Mouse (Mus musculus) MEL (cell line): Measurements from ENCODE around the gene Prkcb. TPM values are rescaled to one million over a fixed set of nuclear protein-coding genes. Genes with fewer than 3 reads are reported as not detected.

Experiments
- DNase-seq: peaks from one replicate; pipeline ENCODE4 v3.0.0; 2011; ENCODE audit warnings: low read depth, low spot score
- H3K27ac ChIP-seq: 2 replicates; pipeline ENCODE4 v1.5.1; 2012; ENCODE audit warnings: low read depth, mild to moderate bottlenecking, control low read depth, low read length, moderate library complexity; ENCODE audit not compliant: control insufficient read depth
- H3K27me3 ChIP-seq, 2 experiments: fragments of 150-350 bp in 1 of 2; sonication (generic) in 1 of 2; 2 replicates each; pipeline ENCODE4 v1.6.1; 2012; ENCODE audit warnings: low read length in 2 of 2, mild to moderate bottlenecking in 2 of 2, improper control_type of control experiment in 1 of 2, moderate library complexity in 1 of 2; ENCODE audit not compliant: insufficient read depth in 2 of 2, control insufficient read depth in 1 of 2
- H3K36me3 ChIP-seq, 2 experiments: 2 replicates each; pipeline ENCODE4 v1.6.1; 2012 to 2014; ENCODE audit warnings: low read length in 2 of 2, improper control_type of control experiment in 1 of 2, inconsistent platforms in 1 of 2, mild to moderate bottlenecking in 1 of 2; ENCODE audit not compliant: insufficient read depth in 2 of 2, control insufficient read depth in 1 of 2
- H3K4me1 ChIP-seq, 2 experiments: fragments of 150-350 bp in 1 of 2; sonication (generic) in 1 of 2; 2 replicates each; pipeline ENCODE4 v1.6.1; 2012; ENCODE audit warnings: low read length in 2 of 2, improper control_type of control experiment in 1 of 2, mild to moderate bottlenecking in 1 of 2; ENCODE audit not compliant: insufficient read depth in 2 of 2, control insufficient read depth in 1 of 2
- H3K4me3 ChIP-seq, 2 experiments: fragments of 150-350 bp in 1 of 2; sonication (generic) in 1 of 2; 2 replicates each; pipeline ENCODE4 v1.5.1; 2012; ENCODE audit warnings: low read depth in 2 of 2, low read length in 2 of 2, mild to moderate bottlenecking in 2 of 2, moderate library complexity in 2 of 2, control low read depth in 1 of 2, improper control_type of control experiment in 1 of 2; ENCODE audit not compliant: control insufficient read depth in 1 of 2, insufficient read depth in 1 of 2
- H3K79me2 ChIP-seq: 2 replicates; pipeline ENCODE4 v1.6.1; 2012; ENCODE audit warnings: mild to moderate bottlenecking, low read length, moderate library complexity; ENCODE audit not compliant: control insufficient read depth, poor library complexity, insufficient read depth
- H3K9ac ChIP-seq: 2 replicates; pipeline ENCODE4 v1.6.1; 2012; ENCODE audit warnings: low read depth, mild to moderate bottlenecking, control low read depth, low read length, moderate library complexity; ENCODE audit not compliant: control insufficient read depth, poor library complexity, severe bottlenecking
- H3K9me3 ChIP-seq: fragments of 150-350 bp; sonication (generic); replicated peaks from 2 replicates; pipeline ENCODE4 v1.6.1; 2012; ENCODE audit warnings: mild to moderate bottlenecking, low read length, improper control_type of control experiment, moderate library complexity; ENCODE audit not compliant: insufficient read depth
- E2F4 ChIP-seq: IDR thresholded peaks from 2 replicates; pipeline ENCODE4 v1.6.1; 2011; ENCODE audit warnings: low read depth, low read length, improper control_type of control experiment, borderline replicate concordance
- ELF1 ChIP-seq: IDR thresholded peaks from 2 replicates; pipeline ENCODE4 v1.6.1; 2014; ENCODE audit warnings: low read depth, mild to moderate bottlenecking, inconsistent platforms, low read length, improper control_type of control experiment, moderate library complexity
- GABPA ChIP-seq: IDR thresholded peaks from 2 replicates; pipeline ENCODE4 v1.6.1; 2012; ENCODE audit warnings: low read depth, mild to moderate bottlenecking, inconsistent platforms, low read length, improper control_type of control experiment, moderate library complexity
- GATA1 ChIP-seq: IDR thresholded peaks from 2 replicates; pipeline ENCODE4 v1.6.1; 2011; ENCODE audit warnings: low read depth, low read length, improper control_type of control experiment
- JUND ChIP-seq: IDR thresholded peaks from 2 replicates; pipeline ENCODE4 v1.6.1; 2011; ENCODE audit warnings: low read depth, mild to moderate bottlenecking, improper control_type of control experiment, low read length
- KAT2A ChIP-seq: conservative IDR thresholded peaks from 2 replicates; pipeline ENCODE4 v1.6.1; 2012; ENCODE audit warnings: low read depth, low read length, improper control_type of control experiment, inconsistent platforms
- MAX ChIP-seq: IDR thresholded peaks from 2 replicates; pipeline ENCODE4 v1.6.1; 2011; ENCODE audit warnings: low read length, improper control_type of control experiment
- MAZ ChIP-seq: IDR thresholded peaks from 2 replicates; pipeline ENCODE4 v1.6.1; 2012; ENCODE audit warnings: low read depth, mild to moderate bottlenecking, inconsistent platforms, low read length, improper control_type of control experiment
- MEF2A ChIP-seq: IDR thresholded peaks from 2 replicates; pipeline ENCODE4 v1.6.1; 2014; ENCODE audit warnings: low read depth, mild to moderate bottlenecking, inconsistent platforms, low read length, improper control_type of control experiment; ENCODE audit not compliant: poor library complexity, insufficient replicate concordance, severe bottlenecking; ENCODE audit errors: extremely low read depth
- MYC ChIP-seq: IDR thresholded peaks from 2 replicates; pipeline ENCODE4 v1.6.1; 2011; ENCODE audit warnings: low read depth, mild to moderate bottlenecking, low read length, improper control_type of control experiment, moderate library complexity
- NELFE ChIP-seq: IDR thresholded peaks from 2 replicates; pipeline ENCODE4 v1.6.1; 2011; ENCODE audit warnings: low read depth, low read length, improper control_type of control experiment
- POLR2A ChIP-seq, 2 experiments: IDR thresholded peaks; 2 replicates each; pipeline ENCODE4 v1.6.1; 2011 to 2012; ENCODE audit warnings: low read length in 2 of 2, mild to moderate bottlenecking in 2 of 2, control low read depth in 1 of 2, improper control_type of control experiment in 1 of 2, low read depth in 1 of 2, moderate library complexity in 1 of 2; ENCODE audit not compliant: control insufficient read depth in 1 of 2, insufficient read depth in 1 of 2, poor library complexity in 1 of 2
- POLR2AphosphoS2 ChIP-seq: IDR thresholded peaks from 2 replicates; pipeline ENCODE4 v1.6.1; 2011; ENCODE audit warnings: low read length, improper control_type of control experiment
- POLR2AphosphoS5 ChIP-seq: IDR thresholded peaks from 2 replicates; pipeline ENCODE4 v1.6.1; 2012; ENCODE audit warnings: low read depth, borderline replicate concordance, mild to moderate bottlenecking, inconsistent platforms, low read length, moderate library complexity, mixed read lengths
- RAD21 ChIP-seq: IDR thresholded peaks from 2 replicates; pipeline ENCODE4 v1.6.1; 2011; ENCODE audit warnings: mild to moderate bottlenecking, low read depth, low read length, improper control_type of control experiment
- RCOR1 ChIP-seq: IDR thresholded peaks from 2 replicates; pipeline ENCODE4 v1.6.1; 2012; ENCODE audit warnings: low read depth, mild to moderate bottlenecking, inconsistent platforms, low read length, improper control_type of control experiment
- SIN3A ChIP-seq: IDR thresholded peaks from 2 replicates; pipeline ENCODE4 v1.6.1; 2012; ENCODE audit warnings: low read length, improper control_type of control experiment, inconsistent platforms
- SMC3 ChIP-seq: IDR thresholded peaks from 2 replicates; pipeline ENCODE4 v1.6.1; 2011; ENCODE audit warnings: low read depth, low read length, improper control_type of control experiment
- TAL1 ChIP-seq: IDR thresholded peaks from 2 replicates; pipeline ENCODE4 v1.6.1; 2012; ENCODE audit warnings: mild to moderate bottlenecking, inconsistent platforms, low read length, moderate library complexity, mixed read lengths
- TBP ChIP-seq: IDR thresholded peaks from 2 replicates; pipeline ENCODE4 v1.8.0; 2011; ENCODE audit warnings: low read depth, low read length, improper control_type of control experiment
- TCF12 ChIP-seq: IDR thresholded peaks from 2 replicates; pipeline ENCODE4 v1.6.1; 2014; ENCODE audit warnings: low read depth, mild to moderate bottlenecking, inconsistent platforms, low read length, improper control_type of control experiment, moderate library complexity
- USF1 ChIP-seq: IDR thresholded peaks from 2 replicates; pipeline ENCODE4 v1.6.1; 2014; ENCODE audit warnings: low read depth, mild to moderate bottlenecking, inconsistent platforms, low read length, improper control_type of control experiment, moderate library complexity
- USF2 ChIP-seq, 2 experiments: IDR thresholded peaks; 2 replicates each; pipeline ENCODE4 v1.6.1; 2011 to 2012; ENCODE audit warnings: improper control_type of control experiment in 2 of 2, low read length in 2 of 2, borderline replicate concordance in 1 of 2, inconsistent platforms in 1 of 2, low read depth in 1 of 2, mild to moderate bottlenecking in 1 of 2; ENCODE audit not compliant: insufficient read depth in 1 of 2
- ZC3H11A ChIP-seq: IDR thresholded peaks from 2 replicates; pipeline ENCODE4 v1.6.1; 2012; ENCODE audit warnings: low read depth, mild to moderate bottlenecking, inconsistent platforms, low read length, improper control_type of control experiment
- ZKSCAN1 ChIP-seq: IDR thresholded peaks from 2 replicates; pipeline ENCODE4 v1.6.1; 2012; ENCODE audit warnings: low read depth, mild to moderate bottlenecking, inconsistent platforms, low read length, improper control_type of control experiment, moderate library complexity
- ZMIZ1 ChIP-seq: IDR thresholded peaks from 2 replicates; pipeline ENCODE4 v1.6.1; 2012; ENCODE audit warnings: low read depth, mild to moderate bottlenecking, inconsistent platforms, low read length, improper control_type of control experiment, moderate library complexity
- ZNF384 ChIP-seq: IDR thresholded peaks from 2 replicates; pipeline ENCODE4 v1.6.1; 2012; ENCODE audit warnings: low read depth, mild to moderate bottlenecking, inconsistent platforms, low read length, improper control_type of control experiment
- polyA plus RNA-seq, 2 experiments: library from polyadenylated mRNA; stranded (reverse) in 1 of 2; unstranded in 1 of 2; fragments of >175 nt in 1 of 2; fragments of >200 nt in 1 of 2; gene quantifications; 2 replicates each; pipeline versions ENCODE4 v1.2.1 to v1.2.4; 2012; ENCODE audit warnings: low replicate concordance in 2 of 2, low read depth in 1 of 2; ENCODE audit not compliant: insufficient read length in 2 of 2, insufficient read depth in 1 of 2, missing spikeins in 1 of 2
- total RNA-seq: library from RNA; depleted of rRNA; stranded (reverse); fragments of 300-350 nt; gene quantifications from 2 replicates; pipeline ENCODE4 v1.2.3, GENCODE M21; 2012

Prkcb gene
- total and polyA plus RNA-seq, 3 experiments = not detected

DNA sequence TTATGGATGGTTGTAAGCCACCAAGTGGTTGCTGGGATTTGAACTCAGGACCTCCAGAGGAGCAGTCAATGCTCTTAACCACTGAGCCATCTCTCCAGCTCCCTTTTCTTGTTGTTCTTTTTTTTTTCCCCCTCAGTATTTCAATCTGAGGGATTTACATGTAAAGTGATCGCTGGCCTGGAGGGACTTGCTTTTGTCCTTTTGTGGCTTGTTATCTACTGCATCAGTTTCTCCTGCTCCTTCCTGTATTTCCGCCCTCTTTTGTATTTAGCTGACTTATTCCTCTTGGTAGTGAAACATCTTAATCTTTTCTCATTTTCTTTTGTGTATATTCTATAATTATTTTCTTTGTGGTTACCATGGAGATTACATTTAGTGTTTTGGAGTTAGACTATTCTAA lies 8.2 kb upstream of the Prkcb start:
- H3K9me3 ChIP-seq = no peaks in the 10 kb centered on the region
- no peak overlapping the region for H3K9ac ChIP-seq
- no peak overlapping the region for H3K27ac ChIP-seq
- H3K4me3 ChIP-seq = no peak overlapping the region
- H3K36me3 ChIP-seq = no peaks in the 10 kb centered on the region
- no peak for TF ChIP-seq SIN3A
- TF ChIP-seq GABPA = no peak
- TF ChIP-seq ZC3H11A = no peak
- TF ChIP-seq TBP = no peak
- TF ChIP-seq MAX = no peak
- TF ChIP-seq MYC = no peak
- TF ChIP-seq POLR2A (IDR thresholded peaks at IDR 0.05; ENCODE audit: control insufficient read depth in 1 of 2, insufficient read depth in 1 of 2, low read depth in 1 of 2, low read length in 2 of 2, poor library complexity in 1 of 2) = no peak
- no peak for TF ChIP-seq MAZ
- H3K4me1 ChIP-seq = no peaks in the 10 kb centered on the region
- no peaks in the 10 kb centered on the region for H3K79me2 ChIP-seq
- no peak for DNase-seq
- H3K27me3 ChIP-seq = no peaks in the 10 kb centered on the region

DNA sequence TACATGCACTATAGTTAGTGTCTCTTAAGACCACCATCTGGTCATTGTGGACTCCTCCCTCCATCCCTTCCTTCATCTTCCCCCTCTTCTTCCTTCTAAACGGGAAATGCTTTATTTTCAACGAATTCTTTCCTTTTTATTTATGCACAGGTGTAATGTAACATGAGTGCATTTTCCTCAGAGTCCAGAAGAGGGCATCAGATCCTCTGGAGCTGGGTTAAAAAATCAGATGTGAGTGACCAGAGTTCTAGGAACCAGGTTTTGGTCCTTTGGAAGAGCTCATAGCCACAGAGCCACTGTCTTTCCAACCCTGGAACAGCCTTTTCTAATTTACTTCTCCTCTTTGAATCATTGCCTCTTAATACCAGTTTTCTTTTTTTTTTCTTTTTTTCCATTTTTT lies 6.0 kb upstream of the Prkcb start:
- Histone ChIP-seq H3K9me3 (no peaks in the 10 kb centered on the region), H3K36me3 (no peaks in the 10 kb centered on the region), H3K79me2 (no peaks in the 10 kb centered on the region), H3K4me3 (no peak overlapping the region), H3K4me1 (no peaks in the 10 kb centered on the region), H3K27me3 (no peaks in the 10 kb centered on the region), H3K9ac (no peak overlapping the region), H3K27ac (no peak overlapping the region)
- DNase-seq = no peak
- TF ChIP-seq ZKSCAN1 = no peak
- no peak for TF ChIP-seq GATA1
- 0 out of 2 replicates have a peak, but pooled peaks have one; percentile 5 for TF ChIP-seq SMC3
- no peak for TF ChIP-seq TCF12

DNA sequence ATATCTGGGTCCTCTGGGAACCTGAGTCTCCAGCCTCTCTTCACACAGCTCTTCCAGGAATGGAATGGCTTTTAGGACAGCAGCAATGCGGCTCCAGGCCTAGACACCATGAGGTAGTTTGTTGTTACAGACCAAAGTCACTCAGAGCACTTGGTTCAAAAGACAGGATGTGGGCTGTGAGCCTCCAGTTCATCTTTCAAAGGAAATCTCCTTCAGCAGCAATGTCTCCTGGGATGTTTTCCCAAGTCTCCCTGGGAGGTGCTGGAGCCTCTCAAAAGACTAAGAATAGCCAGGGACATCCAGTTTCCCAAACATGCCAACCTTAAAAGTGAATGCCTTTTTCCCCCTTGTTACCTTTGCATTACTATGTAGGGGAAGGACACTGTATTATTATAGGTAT lies 1.3 kb upstream of the Prkcb start:
- Histone ChIP-seq H3K27me3 (no peaks in the 10 kb centered on the region), H3K36me3 (no peaks in the 10 kb centered on the region), H3K4me1 (no peaks in the 10 kb centered on the region), H3K27ac (no peak overlapping the region), H3K4me3 (no peak overlapping the region), H3K79me2 (no peaks in the 10 kb centered on the region), H3K9ac (no peak overlapping the region), H3K9me3 (no peaks in the 10 kb centered on the region)
- TF ChIP-seq ZNF384 (no peak), USF1 (no peak), ZMIZ1 (no peak), RCOR1 (no peak), GATA1 (no peak), TAL1 (no peak), ELF1 (no peak), USF2 (IDR thresholded peaks at IDR 0.05; ENCODE audit: borderline replicate concordance in 1 of 2, insufficient read depth in 1 of 2, low read depth in 1 of 2, low read length in 2 of 2) (no peak), SMC3 (no peak), E2F4 (no peak), POLR2AphosphoS2 (no peak), JUND (no peak), POLR2AphosphoS5 (no peak), POLR2A (IDR thresholded peaks at IDR 0.05; ENCODE audit: control insufficient read depth in 1 of 2, insufficient read depth in 1 of 2, low read depth in 1 of 2, low read length in 2 of 2, poor library complexity in 1 of 2) (no peak), RAD21 (no peak), NELFE (no peak), KAT2A (no peak), MEF2A (no peak), TCF12 (no peak)
- DNase-seq = no peak
